Mouse (Mus musculus): ENCODE results near the gene Aggf1.

- TF ChIP-seq CTCF (IDR thresholded peaks at IDR 0.05; ENCODE audit: borderline replicate concordance, control insufficient read depth, extremely low read depth, insufficient read depth, low read length, poor library complexity) = no peak
- TF ChIP-seq POLR2A (IDR thresholded peaks at IDR 0.05; ENCODE audit: control insufficient read depth, extremely low read depth, insufficient read depth, low read length, poor library complexity) = no peak
Observed at GRCm38 (mm10) chr13:95366356-95366755, 8.8 kb downstream of the Aggf1 start.
